Mouse (Mus musculus): Measurements from ENCODE around the gene Klhdc8a.

DNA sequence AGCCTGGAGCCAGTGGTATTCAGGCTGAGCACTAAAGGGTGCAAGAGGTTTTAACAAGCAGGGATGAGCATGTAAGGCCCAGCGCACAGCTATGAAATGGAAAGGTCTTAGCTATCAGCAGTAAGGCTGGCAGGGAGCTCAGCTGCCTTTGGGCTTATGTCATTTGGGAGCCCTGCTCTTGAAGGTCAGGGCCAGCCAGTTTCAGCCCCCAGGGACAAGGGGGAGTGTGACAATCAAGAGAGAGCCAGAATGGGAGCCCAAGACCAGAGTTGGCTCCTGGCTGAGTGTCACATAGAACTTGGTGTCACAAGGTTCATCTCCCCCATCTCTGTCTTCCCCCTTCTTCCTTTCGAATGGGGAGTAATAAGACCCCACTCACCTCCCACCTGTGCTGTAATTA lies 11.0 kb upstream of the Klhdc8a start:
- TF ChIP-seq POLR2A (IDR thresholded peaks at IDR 0.05; ENCODE audit: low read depth, low read length) = no peak
- TF ChIP-seq CTCF (IDR thresholded peaks at IDR 0.05; ENCODE audit: borderline replicate concordance, insufficient read depth, low read length) = no peak

All from embryonic fibroblast, embryonic 13.5 days (primary cell).